Mouse (Mus musculus): ENCODE measurements around the gene Wdr89. TPM values are rescaled to one million over a fixed set of nuclear protein-coding genes. Genes with fewer than 3 reads are reported as not detected.
A peak's percentile ranks its signal among the peaks of the same experiment; 100 is the strongest.

The Wdr89 gene
- total and polyA plus RNA-seq, 2 experiments from 2014 or later = 3.5 TPM

GRCm38 (mm10) chr12:75649706-75650093 lies 19.6 kb downstream of the Wdr89 start:
- no peaks in the 10 kb centered on the region for H3K27me3 ChIP-seq (ENCODE audit: insufficient read depth, low read length)
- H3K4me2 ChIP-seq (ENCODE audit: low read depth, low read length, poor library complexity, severe bottlenecking) = no peak overlapping the region
- no peaks in the 10 kb centered on the region for H3K9me3 ChIP-seq (ENCODE audit: low read length)
- DNase-seq (ENCODE audit: low spot score) (no peak), ATAC-seq (ENCODE audit: low FRiP score) (no peak)
- 39% methylated on average over 2 of the region's 2 CpGs for WGBS
- TF ChIP-seq CTCF (IDR thresholded peaks at IDR 0.05) = no peak
- peaks cover 8% of the 10 kb centered on the region for H3K4me1 ChIP-seq (ENCODE audit: insufficient read depth, low read length)
- 0 out of 2 replicates have a peak overlapping the region, but pooled peaks have one; percentile 6 for H3K27ac ChIP-seq (ENCODE audit: low read depth, low read length)
- no peak overlapping the region for H3K9ac ChIP-seq (replicated peaks; ENCODE audit: low read length, poor library complexity, severe bottlenecking)
- no peak overlapping the region for H3K4me3 ChIP-seq (ENCODE audit: low read depth, low read length)
- H3K36me3 ChIP-seq (ENCODE audit: insufficient read depth, low read length) = no peaks in the 10 kb centered on the region

GRCm38 (mm10) chr12:75649058-75649705 lies 20.2 kb downstream of the Wdr89 start:
- Histone ChIP-seq H3K27ac (ENCODE audit: low read depth, low read length) (0 out of 2 replicates have a peak overlapping the region, but pooled peaks have one; percentile 51), H3K27me3 (ENCODE audit: insufficient read depth, low read length) (no peaks in the 10 kb centered on the region), H3K4me3 (ENCODE audit: low read depth, low read length) (no peak overlapping the region), H3K36me3 (ENCODE audit: insufficient read depth, low read length) (no peaks in the 10 kb centered on the region), H3K9me3 (ENCODE audit: low read length) (no peaks in the 10 kb centered on the region), H3K9ac (replicated peaks; ENCODE audit: low read length, poor library complexity, severe bottlenecking) (no peak overlapping the region), H3K4me2 (ENCODE audit: low read depth, low read length, poor library complexity, severe bottlenecking) (peak overlapping the region; percentile 15; the same call in 1 of the 2 replicates), H3K4me1 (ENCODE audit: insufficient read depth, low read length) (peaks cover 8% of the 10 kb centered on the region)
- DNase-seq (ENCODE audit: low spot score) (peak; percentile 79), ATAC-seq (ENCODE audit: low FRiP score) (peak; percentile 85)
- 46% methylated on average over 12 of the region's 12 CpGs for WGBS
- TF ChIP-seq CTCF (IDR thresholded peaks at IDR 0.05) = no peak

- no peaks in the 10 kb centered on the region for H3K9me3 ChIP-seq (ENCODE audit: low read length)
- TF ChIP-seq CTCF (IDR thresholded peaks at IDR 0.05) = peak; percentile 50
- 0 out of 2 replicates have a peak overlapping the region, but pooled peaks have one; percentile 51 for H3K27ac ChIP-seq (ENCODE audit: low read depth, low read length)
- 59% methylated on average over 12 of the region's 12 CpGs for WGBS
- H3K4me3 ChIP-seq (ENCODE audit: low read depth, low read length) = no peak overlapping the region
- no peak for DNase-seq (ENCODE audit: low spot score)
- peaks cover 8% of the 10 kb centered on the region for H3K4me1 ChIP-seq (ENCODE audit: insufficient read depth, low read length)
- ATAC-seq (ENCODE audit: low FRiP score) = no peak
- H3K9ac ChIP-seq (replicated peaks; ENCODE audit: low read length, poor library complexity, severe bottlenecking) = no peak overlapping the region
- H3K27me3 ChIP-seq (ENCODE audit: insufficient read depth, low read length) = no peaks in the 10 kb centered on the region
- no peaks in the 10 kb centered on the region for H3K36me3 ChIP-seq (ENCODE audit: insufficient read depth, low read length)
- no peak overlapping the region for H3K4me2 ChIP-seq (ENCODE audit: low read depth, low read length, poor library complexity, severe bottlenecking)
These were observed 21.1 kb downstream of the Wdr89 start for GRCm38 (mm10) chr12:75648281-75648680.

- H3K9ac ChIP-seq (replicated peaks; ENCODE audit: low read length, poor library complexity, severe bottlenecking) = no peak overlapping the region
- H3K9me3 ChIP-seq (ENCODE audit: low read length) = no peaks in the 10 kb centered on the region
- H3K4me1 ChIP-seq (ENCODE audit: insufficient read depth, low read length) = peaks cover 8% of the 10 kb centered on the region
- DNase-seq (ENCODE audit: low spot score) = no peak
- no peak overlapping the region for H3K4me2 ChIP-seq (ENCODE audit: low read depth, low read length, poor library complexity, severe bottlenecking)
- H3K4me3 ChIP-seq (ENCODE audit: low read depth, low read length) = no peak overlapping the region
- TF ChIP-seq CTCF (IDR thresholded peaks at IDR 0.05) = peak; percentile 32; the same call in 1 of the 2 replicates
- H3K27ac ChIP-seq (ENCODE audit: low read depth, low read length) = no peak overlapping the region
- H3K27me3 ChIP-seq (ENCODE audit: insufficient read depth, low read length) = no peaks in the 10 kb centered on the region
- no peak for ATAC-seq (ENCODE audit: low FRiP score)
- WGBS = 91% methylated on average over 2 of the region's 2 CpGs
- H3K36me3 ChIP-seq (ENCODE audit: insufficient read depth, low read length) = no peaks in the 10 kb centered on the region
These were observed 21.7 kb downstream of the Wdr89 start for GRCm38 (mm10) chr12:75647663-75648062.

- H3K4me1 ChIP-seq (ENCODE audit: insufficient read depth, low read length) = peaks cover 8% of the 10 kb centered on the region
- H3K36me3 ChIP-seq (ENCODE audit: insufficient read depth, low read length) = no peaks in the 10 kb centered on the region
- H3K4me3 ChIP-seq (ENCODE audit: low read depth, low read length) = no peak overlapping the region
- H3K9ac ChIP-seq (replicated peaks; ENCODE audit: low read length, poor library complexity, severe bottlenecking) = no peak overlapping the region
- DNase-seq (ENCODE audit: low spot score) (no peak), ATAC-seq (ENCODE audit: low FRiP score) (no peak)
- whole genome bisulfite sequencing = 88% methylated on average over 1 of the region's 1 CpGs
- TF ChIP-seq CTCF (IDR thresholded peaks at IDR 0.05) = peak; percentile 40
- H3K27ac ChIP-seq (ENCODE audit: low read depth, low read length) = no peak overlapping the region
- H3K27me3 ChIP-seq (ENCODE audit: insufficient read depth, low read length) = no peaks in the 10 kb centered on the region
- no peaks in the 10 kb centered on the region for H3K9me3 ChIP-seq (ENCODE audit: low read length)
- H3K4me2 ChIP-seq (ENCODE audit: low read depth, low read length, poor library complexity, severe bottlenecking) = no peak overlapping the region
These were observed 23.6 kb downstream of the Wdr89 start for GRCm38 (mm10) chr12:75645780-75646179.

- ATAC-seq (ENCODE audit: low FRiP score) (no peak), DNase-seq (ENCODE audit: low spot score) (no peak)
- H3K4me3 ChIP-seq (ENCODE audit: low read depth, low read length) = no peak overlapping the region
- H3K27me3 ChIP-seq (ENCODE audit: insufficient read depth, low read length) = no peaks in the 10 kb centered on the region
- no peak overlapping the region for H3K4me2 ChIP-seq (ENCODE audit: low read depth, low read length, poor library complexity, severe bottlenecking)
- no peaks in the 10 kb centered on the region for H3K4me1 ChIP-seq (ENCODE audit: insufficient read depth, low read length)
- H3K9me3 ChIP-seq (ENCODE audit: low read length) = no peaks in the 10 kb centered on the region
- 97% methylated on average over 1 of the region's 1 CpGs for WGBS
- H3K36me3 ChIP-seq (ENCODE audit: insufficient read depth, low read length) = no peaks in the 10 kb centered on the region
- no peak overlapping the region for H3K27ac ChIP-seq (ENCODE audit: low read depth, low read length)
- no peak overlapping the region for H3K9ac ChIP-seq (replicated peaks; ENCODE audit: low read length, poor library complexity, severe bottlenecking)
- TF ChIP-seq CTCF (IDR thresholded peaks at IDR 0.05) = peak; percentile 21; the same call in 1 of the 2 replicates
These were observed 27.6 kb downstream of the Wdr89 start for GRCm38 (mm10) chr12:75641726-75642125.
